Mouse (Mus musculus) heart, postnatal 14 days (tissue): Measurements from ENCODE around the gene Tenm2. TPM values are rescaled to one million over a fixed set of nuclear protein-coding genes. Genes with fewer than 3 reads are reported as not detected.

Experiments
- DNase-seq, 2 experiments: peaks; one replicate each; pipeline ENCODE4 v3.0.0; 2021 to 2022
- intact Hi-C: fragments of 180-260 bp; cut with DNase I; formaldehyde crosslinking; loops from one replicate; pipeline ENCODE4 v1.15.1; 2025
- total RNA-seq, 2 experiments: library from RNA; stranded (reverse); gene quantifications; 2 replicates each; pipeline ENCODE4 v1.2.3; 2021

Tenm2 gene
- total RNA-seq, 2 experiments from 2014 or later: 0.02 to 0.19 TPM

- intact Hi-C loops: no loop called here
- DNase-seq: no peak
These were observed 120.6 kb downstream of the Tenm2 start for GRCm38 (mm10) chr11:37115188-37115587.

GRCm38 (mm10) chr11:37107069-37107468, 128.7 kb downstream of the Tenm2 start:
- DNase-seq: no peak
- intact Hi-C loops: no loop called here

- intact Hi-C loops: no loop called here
- no peak for DNase-seq
These were observed 156.4 kb downstream of the Tenm2 start for GRCm38 (mm10) chr11:37079403-37079802.

- intact Hi-C loops: no loop called here
- DNase-seq: no peak
These were observed 158.7 kb downstream of the Tenm2 start for GRCm38 (mm10) chr11:37076989-37077598.

- DNase-seq: no peak
- intact Hi-C loops: no loop called here
These were observed 160.4 kb downstream of the Tenm2 start for GRCm38 (mm10) chr11:37075349-37075748.

GRCm38 (mm10) chr11:37065459-37065858, 170.3 kb downstream of the Tenm2 start:
- intact Hi-C loops: no loop called here
- no peak for DNase-seq

- intact Hi-C loops: no loop called here
- peak; percentile 15 to 38 for DNase-seq
These were observed 189.1 kb downstream of the Tenm2 start for GRCm38 (mm10) chr11:37046671-37047070.

GRCm38 (mm10) chr11:37041259-37041658, 194.5 kb downstream of the Tenm2 start:
- intact Hi-C loops: no loop called here

GRCm38 (mm10) chr11:37039283-37039682, 196.5 kb downstream of the Tenm2 start:
- intact Hi-C loops: no loop called here
- no peak for DNase-seq

More at GRCm38 (mm10) chr11:37041259-37041658, 194.5 kb downstream of the Tenm2 start:
- no peak for DNase-seq

- intact Hi-C loops: no loop called here
These were observed 204.3 kb downstream of the Tenm2 start for GRCm38 (mm10) chr11:37031305-37032055.

GRCm38 (mm10) chr11:37011900-37012299, 223.9 kb downstream of the Tenm2 start:
- intact Hi-C loops: no loop called here
- no peak for DNase-seq

More at GRCm38 (mm10) chr11:37031305-37032055, 204.3 kb downstream of the Tenm2 start:
- no peak for DNase-seq

GRCm38 (mm10) chr11:37009243-37009642, 226.5 kb downstream of the Tenm2 start:
- intact Hi-C loops: no loop called here
- no peak for DNase-seq

GRCm38 (mm10) chr11:36997668-36998067, 238.1 kb downstream of the Tenm2 start:
- intact Hi-C loops: no loop called here
- DNase-seq: no peak

GRCm38 (mm10) chr11:36990895-36991294, 244.9 kb downstream of the Tenm2 start:
- peak in 1 of 2 experiments; percentile 8 for DNase-seq
- intact Hi-C loops: no loop called here

- intact Hi-C loops: loop anchor here (2.0 kb wide), 1 partner anchor 196 kb away; no protein-coding TSS in a partner anchor
- peak in 1 of 2 experiments; percentile 6 for DNase-seq
These were observed 246.8 kb downstream of the Tenm2 start for GRCm38 (mm10) chr11:36988776-36989565.

GRCm38 (mm10) chr11:36974142-36974541, 261.6 kb downstream of the Tenm2 start:
- intact Hi-C loops: no loop called here
- no peak for DNase-seq

GRCm38 (mm10) chr11:36958102-36958501, 277.7 kb downstream of the Tenm2 start:
- DNase-seq: no peak
- intact Hi-C loops: no loop called here

GRCm38 (mm10) chr11:36941429-36941828, 294.3 kb downstream of the Tenm2 start:
- DNase-seq: no peak
- intact Hi-C loops: no loop called here

GRCm38 (mm10) chr11:36940557-36941110, 295.1 kb downstream of the Tenm2 start:
- intact Hi-C loops: no loop called here
- DNase-seq: no peak

- no peak for DNase-seq
- intact Hi-C loops: no loop called here
These were observed 305.9 kb downstream of the Tenm2 start for GRCm38 (mm10) chr11:36929817-36930216.
